Mouse (Mus musculus): ENCODE measurements at regions not wholly inside any gene's neighbourhood (a gene's known extent, or its start where the extent isn't known, plus 50 kb on each side); places are given as distances from the start of the nearest gene placed in this dataset.
"Not testable (repeated sequence)": the region's sequence is repeated elsewhere in the genome, so short reads cannot be mapped to it uniquely, and the experiment has no call there.

DNA sequence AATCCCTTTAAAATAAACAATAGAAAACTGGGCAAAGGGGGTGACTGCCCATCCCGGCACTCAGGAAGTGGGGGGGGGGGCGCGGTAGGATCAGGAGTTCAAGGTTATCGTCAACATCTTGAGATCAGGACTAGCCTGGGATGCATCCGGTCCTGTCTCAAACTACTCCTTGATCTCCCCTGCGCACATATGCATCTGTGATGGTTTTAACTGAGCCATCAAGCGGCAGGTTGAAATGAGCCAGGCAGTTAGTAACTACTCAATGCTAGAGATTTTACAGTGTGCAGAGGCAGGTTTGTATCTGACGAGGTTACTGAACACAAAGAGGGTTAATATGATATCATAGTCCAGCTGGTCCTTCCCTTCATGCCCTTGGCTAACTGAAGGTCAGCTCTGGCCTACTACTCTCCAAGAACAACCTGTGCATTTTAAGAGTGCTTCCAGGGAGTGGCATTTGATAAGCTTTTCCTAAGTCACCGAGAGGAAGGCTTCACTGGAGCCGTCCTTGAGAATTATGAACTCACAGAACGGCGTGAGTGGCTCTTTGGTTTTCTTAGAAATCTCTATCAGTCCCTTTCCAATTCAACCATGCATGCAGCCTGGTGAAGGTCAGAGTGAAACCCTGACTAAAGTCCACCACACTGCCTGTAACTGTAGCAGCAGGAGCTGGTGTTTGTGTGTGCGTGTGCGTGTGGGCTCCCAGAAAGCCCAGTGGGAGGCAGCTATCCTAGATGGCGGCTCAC is 340.1 kb downstream of the Diras2 start:
- DNase-seq (ENCODE audit: low read depth, low spot score) = no peak

DNA sequence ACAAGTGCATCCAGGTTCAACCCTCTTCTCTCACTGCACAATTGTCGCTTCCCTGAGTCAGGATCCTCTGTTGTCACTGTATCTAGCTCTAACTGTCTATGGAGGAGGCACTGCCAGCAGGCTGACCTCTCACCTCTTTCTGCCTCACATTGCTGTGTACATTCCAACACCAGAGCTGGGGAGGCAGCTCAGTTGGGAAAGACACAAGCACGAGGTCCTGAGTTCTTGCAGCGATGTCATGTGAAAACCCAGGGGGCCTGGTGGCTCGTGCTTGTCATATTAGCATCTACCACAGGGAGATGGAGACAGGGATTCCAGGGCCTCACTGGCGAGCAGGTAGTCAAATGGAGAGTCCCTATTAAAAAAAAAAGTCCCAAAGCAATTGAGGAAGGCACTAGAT is 334.2 kb downstream of the Diras2 start:
- DNase-seq (ENCODE audit: low read depth, low spot score) = no peak

DNA sequence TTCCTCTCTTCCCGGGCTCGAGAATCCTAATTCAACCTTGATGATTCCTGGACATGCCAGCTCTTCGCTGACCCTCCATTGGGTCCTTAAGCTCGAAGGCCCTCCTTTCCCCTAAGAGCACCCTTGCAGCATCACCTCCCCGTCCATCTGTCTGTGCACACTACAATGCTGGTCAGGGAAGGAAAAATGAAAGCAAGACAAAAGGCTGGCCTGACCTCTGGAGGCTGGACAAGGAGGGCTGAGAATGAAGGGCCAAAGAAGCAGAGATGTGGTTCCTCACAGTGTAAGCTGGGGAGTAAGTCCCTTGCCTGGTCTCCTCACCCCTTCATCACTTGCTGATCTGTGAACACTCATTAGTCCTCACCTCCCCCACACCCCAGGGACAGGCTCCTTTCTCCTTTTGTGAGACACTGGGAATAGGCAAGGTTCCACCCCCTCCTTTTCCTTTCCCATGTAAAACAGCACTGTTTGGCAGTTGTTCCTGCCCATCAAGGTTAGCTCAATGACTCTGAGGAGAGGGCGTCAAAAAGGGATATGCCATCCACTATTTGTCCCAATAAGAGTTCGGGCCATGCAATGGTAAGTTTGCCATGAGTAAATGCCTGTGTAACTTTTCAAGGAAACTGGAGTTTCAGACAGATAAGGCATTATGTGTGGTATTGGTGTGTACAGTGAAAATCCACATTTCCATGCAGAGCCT is 332.3 kb downstream of the Diras2 start:
- DNase-seq (ENCODE audit: low read depth, low spot score) = no peak

DNA sequence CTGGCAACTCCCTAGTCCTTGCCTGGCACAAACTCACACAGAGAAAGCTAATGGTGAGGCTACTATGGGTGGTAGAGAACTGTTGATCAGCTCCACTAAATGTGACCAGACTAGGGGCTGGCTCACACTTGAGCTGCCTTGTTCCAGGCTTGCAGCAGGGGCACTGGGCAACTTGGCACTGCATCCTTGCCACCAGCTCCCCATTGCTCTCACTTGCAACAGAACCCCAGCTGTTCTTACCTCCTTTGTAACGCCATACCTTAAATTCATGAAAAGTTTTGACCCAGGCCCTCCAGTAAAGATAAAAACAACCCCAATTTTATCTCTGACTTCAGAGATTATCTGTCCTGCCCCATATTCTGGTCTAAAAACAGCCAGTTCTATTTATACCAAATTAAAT is 328.7 kb downstream of the Diras2 start:
- DNase-seq (ENCODE audit: low read depth, low spot score) = no peak

DNA sequence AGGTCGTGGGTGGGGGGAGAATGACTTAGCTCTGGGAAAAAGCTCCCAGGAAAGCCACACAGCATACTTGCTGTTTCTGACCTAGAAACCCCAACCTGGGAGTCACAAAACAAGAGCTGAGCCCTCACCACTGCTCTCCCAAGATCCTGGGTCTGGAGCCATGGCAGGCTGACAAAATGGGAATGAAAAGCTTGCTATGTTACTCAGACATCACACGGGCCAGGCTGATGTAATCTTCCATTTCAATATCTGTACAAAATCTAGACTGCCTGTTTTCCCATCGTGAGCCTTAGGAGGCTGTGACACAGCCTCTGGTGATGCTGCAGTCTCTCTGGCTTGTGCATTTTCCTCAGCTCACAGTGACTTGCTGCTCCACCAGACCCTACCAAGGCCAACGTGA is 325.1 kb downstream of the Diras2 start:
- peak; percentile 17 for DNase-seq (ENCODE audit: low read depth, low spot score)

DNA sequence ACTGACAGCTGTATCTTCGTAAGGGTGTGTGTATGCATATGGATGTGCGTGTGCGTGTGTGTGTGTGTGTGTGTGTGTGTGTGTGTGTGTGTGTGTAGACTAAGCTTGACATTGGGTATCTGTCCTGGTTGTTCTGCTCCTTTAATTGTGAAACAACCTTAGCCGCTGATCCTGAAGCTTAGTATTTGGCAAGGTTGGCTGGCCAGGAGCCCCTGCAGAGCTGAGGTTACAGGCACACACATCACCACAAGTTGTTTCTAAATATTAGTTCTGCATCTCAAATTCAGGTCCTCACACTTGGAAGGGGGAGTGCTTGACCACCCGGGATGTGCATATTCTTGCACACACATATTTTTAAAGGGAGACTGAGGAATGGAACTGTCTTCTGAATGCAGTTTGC is 314.7 kb downstream of the Diras2 start:
- no peak for DNase-seq (ENCODE audit: low read depth, low spot score)

DNA sequence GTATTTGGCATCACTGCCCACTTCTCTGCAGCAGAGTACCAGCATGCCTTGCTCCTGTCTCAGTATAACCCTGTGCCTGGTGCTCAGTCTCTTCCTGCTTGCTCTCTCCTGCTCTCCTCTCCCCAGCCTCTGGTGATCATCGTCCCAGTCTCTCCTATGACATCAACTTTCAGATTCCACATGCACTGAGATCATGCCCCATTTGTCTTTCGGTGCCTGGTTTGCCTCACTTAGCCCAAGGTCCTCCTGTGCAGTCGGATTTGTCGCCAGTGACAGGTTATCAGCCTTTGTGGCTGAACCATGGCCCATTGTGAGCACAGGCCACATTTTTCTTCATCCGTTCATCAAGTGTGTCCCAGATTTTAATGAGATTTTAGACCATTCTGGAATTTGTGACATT is 314.0 kb downstream of the Diras2 start:
- DNase-seq (ENCODE audit: low read depth, low spot score) = no peak

DNA sequence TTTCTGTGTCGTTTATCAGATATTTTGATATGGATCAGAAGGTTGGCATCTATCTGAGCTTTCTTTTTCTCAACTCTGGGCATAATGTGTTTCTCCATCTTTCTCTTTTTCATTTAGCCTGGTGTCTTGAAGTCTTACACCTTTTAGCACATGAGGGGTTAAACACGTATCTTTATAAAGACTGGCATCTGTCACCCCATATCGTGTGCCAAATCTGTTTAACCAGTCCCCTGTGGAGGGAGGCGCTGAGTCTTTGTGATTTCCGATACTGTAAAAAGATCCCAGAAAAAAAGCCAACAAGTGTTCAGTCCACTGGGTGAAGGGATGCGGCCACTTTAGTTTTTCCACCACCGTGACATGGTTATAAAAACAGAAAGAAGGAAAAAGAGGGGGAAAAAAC is 313.3 kb downstream of the Diras2 start:
- no peak for DNase-seq (ENCODE audit: low read depth, low spot score)

DNA sequence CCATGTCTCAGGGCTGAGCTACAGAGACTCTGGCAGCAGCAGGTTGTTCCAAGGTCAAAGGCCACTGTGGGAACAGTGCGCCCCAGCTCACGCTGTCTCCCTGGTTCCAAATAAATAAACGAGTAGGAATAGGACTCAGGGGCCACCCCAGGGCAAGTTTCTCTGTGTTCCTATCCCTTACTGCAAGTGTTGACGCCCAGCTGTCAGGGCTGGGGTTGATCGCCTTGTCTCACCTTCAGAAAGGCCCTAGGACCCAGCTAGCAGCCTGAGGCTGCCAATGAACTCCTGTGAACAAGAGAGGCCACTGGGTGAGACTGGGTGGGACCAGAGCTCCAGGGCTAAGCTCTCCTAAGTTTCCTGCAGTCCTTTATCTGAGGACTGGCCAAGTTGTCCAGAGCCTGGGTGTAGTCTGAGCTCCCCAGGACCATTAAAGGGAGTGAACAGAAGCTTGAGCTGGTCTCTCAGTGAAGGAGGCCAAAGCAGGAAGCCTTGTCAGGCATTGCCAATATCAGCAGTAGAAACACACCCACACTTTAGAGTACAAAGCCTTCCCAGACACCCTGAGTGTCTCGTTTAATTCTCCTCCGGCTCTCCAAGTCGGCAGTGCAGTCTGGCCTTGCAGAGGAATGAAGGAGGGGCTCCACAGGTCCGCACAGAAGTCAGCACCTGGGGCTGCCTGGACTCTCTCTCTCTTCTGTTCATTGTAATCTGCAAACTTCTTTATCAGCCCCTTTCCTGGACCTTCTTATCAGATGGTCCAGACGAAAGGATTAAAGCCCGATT is 308.6 kb downstream of the Diras2 start:
- peak; percentile 20 for DNase-seq (ENCODE audit: low read depth, low spot score)

DNA sequence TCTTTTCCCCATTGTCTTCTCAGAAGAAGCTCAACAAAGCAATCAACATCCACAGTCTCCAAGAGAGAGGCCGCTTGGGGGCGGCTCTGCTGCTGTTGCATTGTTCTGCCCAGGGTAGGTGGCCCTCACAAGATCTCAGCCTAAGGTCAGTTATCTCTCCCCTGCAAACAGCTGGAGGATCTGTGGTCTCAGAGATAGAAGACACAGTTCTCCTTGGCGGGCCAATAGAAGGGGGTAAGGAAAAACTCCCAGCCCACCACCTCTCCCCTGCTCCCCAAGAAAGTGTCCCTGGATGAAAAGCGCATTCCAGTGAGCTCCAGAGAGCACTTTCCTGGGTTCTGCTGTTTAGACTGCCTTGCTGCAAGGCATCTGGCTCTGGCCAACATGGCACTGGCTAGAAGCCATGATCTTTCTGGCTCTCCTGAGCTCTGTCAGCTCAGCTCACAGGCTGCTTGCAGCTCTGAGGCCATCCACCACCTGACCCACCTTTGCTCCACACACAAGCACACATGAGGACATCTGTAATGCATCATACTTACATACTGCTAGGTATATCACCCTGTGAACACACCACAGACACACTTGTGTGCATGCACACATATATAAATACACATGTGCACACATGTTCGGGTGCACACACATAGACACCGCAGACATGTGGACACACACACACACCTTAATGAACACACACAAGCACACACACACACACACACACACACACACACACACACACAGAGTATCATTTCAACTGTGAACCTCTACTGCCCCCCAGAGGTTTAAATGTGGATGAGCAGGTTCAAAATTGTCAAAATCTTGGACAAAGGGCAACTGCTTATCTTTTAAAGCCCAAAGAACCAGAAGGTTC is 307.7 kb downstream of the Diras2 start:
- DNase-seq (ENCODE audit: low read depth, low spot score) = peak; percentile 63

DNA sequence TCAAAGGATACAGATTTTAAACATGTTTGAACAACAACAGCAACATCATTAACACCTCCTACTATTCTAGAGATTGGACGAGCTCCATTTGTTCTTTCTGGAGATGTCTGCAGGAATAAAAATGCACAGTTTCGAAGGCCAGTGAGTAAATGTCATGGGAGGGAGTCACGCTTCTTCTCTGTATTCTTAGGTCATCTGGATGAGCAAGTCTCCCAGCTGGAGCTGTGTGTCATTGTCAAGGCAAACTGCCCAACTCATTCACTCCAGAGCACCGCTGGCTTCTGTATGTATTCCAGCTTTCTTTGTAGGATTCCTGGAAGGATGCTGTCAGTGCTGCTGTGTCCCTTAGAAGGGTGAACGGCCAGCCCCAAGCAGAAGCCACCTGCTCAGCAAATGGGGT is 297.1 kb downstream of the Diras2 start:
- DNase-seq (ENCODE audit: low read depth, low spot score) = peak; percentile 79

DNA sequence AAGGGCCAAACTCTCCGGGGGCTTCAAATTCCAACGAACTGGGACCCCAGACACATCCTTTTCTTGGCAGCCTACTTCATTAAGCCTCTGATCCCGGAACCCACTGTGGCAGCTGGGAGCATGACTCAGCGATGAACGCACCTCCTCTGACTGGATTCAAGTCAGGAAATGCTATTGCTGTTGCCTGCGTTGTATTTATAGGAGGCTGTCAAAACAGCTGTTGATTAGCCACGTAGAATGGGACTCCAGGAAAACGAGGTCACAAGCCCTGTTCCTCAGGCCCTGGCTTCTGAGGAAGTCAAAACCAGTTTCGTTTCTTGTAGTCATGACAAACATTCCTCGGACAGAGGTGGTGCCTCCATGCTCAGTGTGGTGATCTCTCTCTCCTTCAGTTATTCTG is 295.0 kb downstream of the Diras2 start:
- peak; percentile 77 for DNase-seq (ENCODE audit: low read depth, low spot score)

DNA sequence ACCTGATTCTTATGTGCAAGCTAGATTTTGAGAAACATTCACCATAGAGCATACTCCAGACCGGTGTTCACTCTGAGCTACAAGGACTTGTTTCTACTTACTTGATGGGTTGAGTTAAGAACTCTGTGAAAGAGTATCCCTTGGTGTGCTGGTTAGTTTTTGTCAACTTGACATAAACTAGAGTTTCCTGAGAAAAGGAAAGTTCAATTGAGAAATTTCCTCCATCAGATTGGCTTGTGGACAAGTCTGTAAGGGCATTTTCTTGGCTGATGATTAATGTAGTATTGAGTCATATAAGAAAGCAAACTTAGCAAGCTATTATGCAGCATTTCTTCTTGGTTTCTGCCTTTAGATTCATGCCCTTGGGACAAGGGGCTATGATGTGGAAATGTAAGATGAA is 291.5 kb downstream of the Diras2 start:
- no peak for DNase-seq (ENCODE audit: low read depth, low spot score)

DNA sequence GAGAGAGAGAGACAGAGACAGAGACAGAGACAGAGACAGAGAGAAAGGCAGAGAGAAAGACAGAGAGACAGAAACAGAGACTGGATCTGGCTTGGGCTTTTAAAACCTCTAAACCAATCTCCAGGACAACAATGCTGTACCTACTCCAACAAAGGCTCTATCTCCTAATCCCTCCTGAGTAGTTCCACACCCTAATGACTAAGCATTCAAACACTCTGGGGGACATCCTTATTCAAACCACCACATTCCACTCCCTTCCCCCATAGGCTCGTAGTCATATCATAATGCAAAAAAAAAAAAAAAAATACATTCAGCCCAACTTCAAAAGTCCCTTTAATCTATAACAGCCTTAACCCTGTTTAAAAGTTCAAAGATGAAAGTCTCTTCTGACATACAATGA is 289.3 kb downstream of the Diras2 start:
- no peak for DNase-seq (ENCODE audit: low read depth, low spot score)

DNA sequence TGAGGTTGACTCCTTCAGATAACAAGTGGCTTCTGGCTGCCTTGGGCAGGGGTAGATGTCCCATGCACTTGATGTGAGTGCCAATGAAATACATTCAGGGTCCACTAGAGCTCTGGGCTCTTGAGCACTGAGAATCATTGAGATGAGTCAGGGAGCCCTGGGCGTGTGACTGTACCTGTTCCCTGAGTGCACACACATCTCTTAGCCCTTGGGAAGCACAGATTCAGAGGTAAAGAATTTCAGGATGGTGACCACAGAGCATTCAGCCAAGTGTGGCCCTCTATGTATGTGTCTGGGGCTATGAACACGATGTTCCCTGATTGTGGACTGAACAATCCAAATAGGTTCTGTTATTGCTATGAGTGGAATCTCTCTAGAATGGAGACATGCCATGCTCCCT is 281.6 kb downstream of the Diras2 start:
- no peak for DNase-seq (ENCODE audit: low read depth, low spot score)

DNA sequence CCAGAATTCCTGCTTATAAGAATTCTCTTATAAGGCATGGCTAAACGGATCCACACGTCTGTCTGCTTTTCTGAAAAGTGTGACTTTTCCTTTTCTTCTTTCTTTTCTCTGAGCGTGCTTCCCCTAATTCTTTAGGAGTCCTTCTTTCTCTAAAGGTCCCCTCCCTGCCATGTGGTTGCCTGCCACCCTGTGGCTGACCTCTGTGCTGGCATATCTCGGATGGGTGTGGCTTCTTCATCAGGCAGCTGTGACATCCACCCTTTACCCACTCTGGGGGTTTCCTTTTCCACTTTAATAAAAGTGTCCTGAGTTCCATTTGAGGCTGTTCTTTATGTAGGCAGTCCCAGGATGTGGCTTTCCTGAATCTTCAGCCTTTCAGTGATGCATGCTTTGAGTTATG is 280.7 kb downstream of the Diras2 start:
- no peak for DNase-seq (ENCODE audit: low read depth, low spot score)

DNA sequence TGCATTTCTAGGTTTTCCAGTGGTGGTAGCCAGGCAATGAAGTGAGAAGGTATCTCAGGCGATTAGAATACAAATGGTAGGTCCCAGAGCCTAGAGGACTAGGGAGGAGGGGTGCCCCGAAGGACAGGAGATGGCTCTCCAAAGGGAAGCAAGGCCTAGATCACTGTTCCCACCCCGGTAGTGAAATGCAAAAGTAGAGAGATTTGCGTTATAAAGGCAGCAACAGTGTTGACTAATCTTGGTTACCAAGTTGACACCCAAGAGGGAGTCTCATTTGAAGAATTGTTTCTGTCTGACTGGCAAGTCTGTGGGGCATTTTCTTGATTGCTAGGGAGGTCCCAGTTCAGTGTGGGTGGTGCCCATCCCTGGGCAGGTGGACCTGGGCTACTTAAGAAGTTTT is 278.8 kb downstream of the Diras2 start:
- no peak for DNase-seq (ENCODE audit: low read depth, low spot score)

DNA sequence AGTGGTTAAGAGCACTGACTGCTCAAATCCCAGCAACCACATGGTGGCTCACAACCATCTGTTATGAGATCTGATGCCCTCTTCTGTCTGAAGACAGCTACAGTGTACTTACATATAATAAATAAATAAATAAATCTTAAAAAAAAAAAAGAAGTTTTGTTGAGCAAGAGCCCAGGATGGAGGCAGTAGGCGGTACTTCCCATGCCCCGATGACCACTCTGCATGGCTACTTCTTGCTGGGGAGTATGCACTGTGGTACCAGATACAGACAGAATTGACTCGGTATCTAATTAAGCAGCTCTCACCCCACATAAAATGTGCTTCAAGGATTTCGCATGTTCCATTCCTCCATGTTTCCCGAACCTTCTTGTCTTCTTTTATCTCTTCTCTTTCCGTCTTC is 278.4 kb downstream of the Diras2 start:
- DNase-seq (ENCODE audit: low read depth, low spot score) = not testable (repeated sequence)

DNA sequence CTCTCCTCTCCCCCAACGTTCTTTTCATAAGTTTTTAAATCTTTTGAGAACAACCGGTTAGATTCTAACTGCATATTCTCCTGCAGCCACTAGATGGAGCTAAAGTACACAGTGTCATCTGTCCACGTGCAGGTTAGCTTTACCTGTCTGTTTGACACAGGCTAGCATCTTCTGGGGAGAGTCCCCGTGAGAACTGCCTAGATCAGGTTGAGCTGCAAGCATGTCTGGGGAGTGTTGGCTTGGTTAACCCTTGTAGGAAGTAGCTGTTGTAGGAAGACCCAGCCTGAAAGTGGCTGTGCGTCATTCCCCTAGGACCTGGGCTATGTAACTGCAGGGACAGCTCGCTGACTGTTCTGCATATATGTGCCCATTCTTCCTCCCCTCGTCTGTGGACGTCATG is 277.9 kb downstream of the Diras2 start:
- DNase-seq (ENCODE audit: low read depth, low spot score) = peak; percentile 65

DNA sequence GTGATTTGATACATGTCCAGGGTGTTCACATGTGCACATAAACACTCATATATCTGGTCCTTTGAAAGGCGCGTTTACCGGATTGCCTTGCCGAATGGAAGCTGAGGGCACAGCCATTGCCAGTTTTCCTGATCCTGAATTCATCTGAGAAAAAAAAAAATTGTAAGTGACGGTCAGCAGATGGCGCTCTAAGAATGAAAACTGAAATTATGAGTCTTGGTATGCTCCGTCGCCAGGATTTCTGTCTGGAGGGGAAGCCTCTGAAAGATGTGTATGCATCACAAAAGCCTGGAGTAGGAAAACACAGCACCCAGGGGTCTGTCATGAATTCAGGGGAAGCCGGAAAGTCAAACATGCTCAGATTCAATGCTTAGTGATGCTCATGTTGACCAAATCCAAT is 276.9 kb downstream of the Diras2 start:
- peak; percentile 88 for DNase-seq (ENCODE audit: low read depth, low spot score)

DNA sequence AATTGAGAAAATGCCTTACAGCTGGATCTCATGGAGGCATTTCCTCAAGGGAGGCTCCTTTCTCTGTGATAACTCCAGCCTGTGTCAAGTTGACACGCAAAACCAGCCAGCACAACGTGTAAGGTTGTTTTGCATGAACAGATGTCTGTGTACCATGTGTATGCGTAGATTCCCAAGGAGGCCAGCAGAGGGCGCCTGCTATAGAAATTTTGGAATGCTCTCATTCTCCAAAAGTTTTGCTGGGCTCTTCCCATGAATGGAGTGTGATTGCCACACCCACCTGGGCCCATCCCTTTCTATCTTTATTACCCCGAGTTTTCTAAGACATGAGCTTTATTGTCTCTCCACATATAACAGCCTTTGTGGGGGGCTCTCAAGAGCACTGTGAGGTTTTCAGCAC is 275.4 kb downstream of the Diras2 start:
- no peak for DNase-seq (ENCODE audit: low read depth, low spot score)

DNA sequence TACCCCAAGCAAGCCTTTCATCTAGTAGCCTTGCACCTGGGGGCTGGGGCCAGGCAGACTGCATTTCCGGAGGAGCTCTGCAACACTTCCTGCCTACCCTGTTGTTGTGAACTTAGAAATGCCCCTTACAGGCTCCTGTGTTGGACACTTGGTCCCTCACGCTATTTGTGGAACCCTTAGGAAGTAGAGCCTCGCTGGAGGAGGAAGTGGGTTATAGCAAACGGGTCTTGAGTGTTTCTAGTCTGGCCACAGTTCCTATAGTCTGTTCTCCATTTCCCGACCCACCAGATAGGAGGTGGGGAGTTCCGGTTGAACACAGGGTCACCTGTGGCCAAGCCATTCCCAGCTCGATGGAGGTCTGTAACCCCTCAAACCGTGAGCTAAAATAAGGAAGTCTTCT is 272.7 kb downstream of the Diras2 start:
- DNase-seq (ENCODE audit: low read depth, low spot score) = no peak

Data from brain, adult 2 months (tissue).